Comparison of ENCODE assay signal across 14 mouse cellular contexts in genomic region chr10:84542802-84543658, GRCm38 (mm10). TPM values are rescaled to one million over a fixed set of nuclear protein-coding genes. Genes with fewer than 3 reads are reported as not detected.
DNase-seq lines count a peak whose midpoint lies in the region; ATAC-seq and TF ChIP-seq lines count a peak whose summit lies in the region.
"Had no signal": no experiment of that assay in that cellular context is flagged by ENCODE, and none has a peak within 500 bp of the region (broad histone marks: within the 10 kb centered on the region; RNA-seq: fewer than 3 reads in every experiment).

No protein-coding gene starts in this region.

- no peak overlapping the region for H3K9ac ChIP-seq in liver, embryonic 13.5 days
- no peak overlapping the region for H3K9ac ChIP-seq in heart, embryonic 11.5 days (ENCODE audit: low read depth, low read length)
- H3K9ac ChIP-seq: heart, embryonic 15.5 days had no signal

- 0 out of 2 replicates have a peak, but pooled peaks have one; percentile 5 for TF ChIP-seq CTCF in lung, adult 2 months (IDR thresholded peaks at IDR 0.05; ENCODE audit: insufficient read depth, low read length)
- peak; percentile 18; the same call in 1 of the 2 replicates for TF ChIP-seq CTCF in brain, embryonic 14.5 days (IDR thresholded peaks at IDR 0.05; ENCODE audit: borderline replicate concordance, extremely low read depth, insufficient read depth, insufficient read length)

- H3K36me3 ChIP-seq in liver, embryonic 13.5 days = no peaks in the 10 kb centered on the region
- no peaks in the 10 kb centered on the region for H3K36me3 ChIP-seq in splenic B cell, adult 2 months (ENCODE audit: control insufficient read depth, insufficient read depth, low read length, poor library complexity, severe bottlenecking)
- no peaks in the 10 kb centered on the region for H3K36me3 ChIP-seq in heart, embryonic 11.5 days (ENCODE audit: control insufficient read depth, insufficient read depth, low read length)
- H3K36me3 ChIP-seq: heart, embryonic 15.5 days had no signal

- no peak overlapping the region for H3K4me2 ChIP-seq in liver, embryonic 13.5 days
- H3K4me2 ChIP-seq in heart, embryonic 11.5 days = no peak overlapping the region
- H3K4me2 ChIP-seq: heart, embryonic 15.5 days had no signal

- WGBS in lung, adult 2 months = 43% methylated on average over 11 of the region's 11 CpGs
- WGBS in liver, embryonic 13.5 days (ENCODE audit: insufficient replicate concordance) = 38% methylated on average over 11 of the region's 11 CpGs
- WGBS in heart, embryonic 11.5 days (ENCODE audit: insufficient replicate concordance) = 65% methylated on average over 11 of the region's 11 CpGs

- no peaks in the 10 kb centered on the region for H3K9me3 ChIP-seq in liver, embryonic 13.5 days (replicated peaks)
- no peaks in the 10 kb centered on the region for H3K9me3 ChIP-seq in heart, embryonic 11.5 days (replicated peaks; ENCODE audit: control insufficient read depth, low read length)
- H3K9me3 ChIP-seq: heart, embryonic 15.5 days had no signal

- no peak for TF ChIP-seq POLR2A in lung, adult 2 months (IDR thresholded peaks at IDR 0.05; ENCODE audit: borderline replicate concordance, extremely low read depth, low read depth, low read length)
- no peak for TF ChIP-seq POLR2A in brain, embryonic 14.5 days (IDR thresholded peaks at IDR 0.05; ENCODE audit: borderline replicate concordance, extremely low read depth, insufficient read depth, insufficient read length, poor library complexity, severe bottlenecking)

- ATAC-seq in liver, embryonic 13.5 days (ENCODE audit: low read depth) = peak; percentile 71
- ATAC-seq in heart, embryonic 11.5 days (replicated peaks; ENCODE audit: insufficient number of reproducible peaks, low FRiP score, low TSS enrichment) = no peak

- H3K27ac ChIP-seq in liver, embryonic 13.5 days = no peak overlapping the region
- no peak overlapping the region for H3K27ac ChIP-seq in heart, embryonic 11.5 days (ENCODE audit: low read depth, low read length)
- H3K27ac ChIP-seq: gastrocnemius, adult 2 months; heart, embryonic 15.5 days had no signal

- 0 out of 2 replicates have a peak, but pooled peaks cover 5% of the 10 kb centered on the region for H3K27me3 ChIP-seq in liver, embryonic 13.5 days
- no peaks in the 10 kb centered on the region for H3K27me3 ChIP-seq in splenic B cell, adult 2 months (ENCODE audit: control insufficient read depth, insufficient read depth, low read length, poor library complexity, severe bottlenecking)
- H3K27me3 ChIP-seq in heart, embryonic 11.5 days (ENCODE audit: control insufficient read depth, insufficient read depth, low read length) = no peaks in the 10 kb centered on the region
- H3K27me3 ChIP-seq: heart, embryonic 15.5 days had no signal

- no peaks in the 10 kb centered on the region for H3K4me1 ChIP-seq in lung, adult 2 months (ENCODE audit: control insufficient read depth, insufficient read depth, low read length)
- H3K4me1 ChIP-seq in liver, embryonic 13.5 days (replicated peaks) = peaks cover 18% of the 10 kb centered on the region
- H3K4me1 ChIP-seq in heart, embryonic 11.5 days (ENCODE audit: control insufficient read depth, insufficient read depth, low read length) = no peaks in the 10 kb centered on the region
- H3K4me1 ChIP-seq: heart, embryonic 15.5 days had no signal

- no peak for DNase-seq in lung, adult 2 months
- DNase-seq in lung, postnatal 25 days (ENCODE audit: low spot score) = no peak
- no peak for DNase-seq in brain, embryonic 14.5 days (ENCODE audit: low read depth)
- peak; percentile 36 for DNase-seq in liver, embryonic 13.5 days
- DNase-seq in splenic B cell, adult 2 months (ENCODE audit: low read depth, low spot score) = peak; percentile 38
- no peak for DNase-seq in kidney, adult 18-20 months
- DNase-seq in urinary bladder, postnatal 10 days (ENCODE audit: low spot score) = no peak
- DNase-seq: cerebellum, postnatal 14 days; gastrocnemius, adult 2 months; retina, postnatal 1 day; thymus, postnatal 4 days had no signal

- no peak overlapping the region for H3K4me3 ChIP-seq in lung, adult 2 months (replicated peaks; ENCODE audit: extremely low read depth, low read depth, low read length)
- H3K4me3 ChIP-seq in liver, embryonic 13.5 days (replicated peaks) = no peak overlapping the region
- H3K4me3 ChIP-seq in heart, embryonic 11.5 days (ENCODE audit: low read depth, low read length) = no peak overlapping the region
- H3K4me3 ChIP-seq: gastrocnemius, adult 2 months; heart, embryonic 15.5 days; myocyte had no signal

RNA-seq across cellular contexts. Expression of gene Ckap4, which starts 9.2 kb away (rescaled TPM):
- 20.9 and 26.5 TPM in 2 replicates for polyA plus RNA-seq in lung, adult 2 months (2012; rRNA removed)
- polyA plus RNA-seq in brain, embryonic 14.5 days (2012; rRNA removed) = 41.8 and 61.9 TPM in 2 replicates
- 9.8 and 11.3 TPM in 2 replicates for polyA plus RNA-seq in liver, embryonic 13.5 days (2015; fragmentation: Nextera tagmentation; extraction: Ambion mirVana)
- 103 and 113 TPM in 2 replicates for polyA plus RNA-seq in heart, embryonic 11.5 days (2014; fragmentation: Nextera tagmentation; extraction: Ambion mirVana)

RNA-seq across cellular contexts. Expression of gene Tcp11l2, which starts 33.4 kb away (rescaled TPM):
- polyA plus RNA-seq in lung, adult 2 months (2012; rRNA removed) = 65.6 and 97.0 TPM in 2 replicates
- 15.6 and 18.8 TPM in 2 replicates for polyA plus RNA-seq in brain, embryonic 14.5 days (2012; rRNA removed)
- polyA plus RNA-seq in liver, embryonic 13.5 days (2015; fragmentation: Nextera tagmentation; extraction: Ambion mirVana) = 39.0 and 46.5 TPM in 2 replicates
- 15.2 and 16.6 TPM in 2 replicates for polyA plus RNA-seq in heart, embryonic 11.5 days (2014; fragmentation: Nextera tagmentation; extraction: Ambion mirVana)

Comparison
In these comparisons a context has a peak if more than half of its experiments do, and no peak if none do; other contexts are left out.
1. DNase-seq: peak in liver, embryonic 13.5 days (single experiment) and splenic B cell, adult 2 months (single experiment); none in lung, adult 2 months (single experiment), lung, postnatal 25 days (single experiment), brain, embryonic 14.5 days (single experiment), kidney, adult 18-20 months (single experiment) and urinary bladder, postnatal 10 days (single experiment).